Mouse (Mus musculus): ENCODE data around the gene Lyst.

GRCm38 (mm10) chr13:13810885-13811284 is 220.7 kb downstream of the Lyst start:
- TF ChIP-seq POLR2A (IDR thresholded peaks at IDR 0.05; ENCODE audit: low read depth, low read length) (no peak), CTCF (IDR thresholded peaks at IDR 0.05; ENCODE audit: extremely low read depth, insufficient read length, insufficient replicate concordance, low read depth, low read length) (no peak)

Data from small intestine, adult 2 months (tissue).